Mouse (Mus musculus): ENCODE measurements at regions not wholly inside any gene's neighbourhood (a gene's known extent, or its start where the extent isn't known, plus 50 kb on each side); places are given as distances from the start of the nearest gene placed in this dataset.

GRCm38 (mm10) chr14:100792094-100792493 lies 408.0 kb downstream of the Prr30 start:
- Histone ChIP-seq H3K4me2 (replicated peaks; ENCODE audit: low read depth) (no peak overlapping the region), H3K9ac (ENCODE audit: low read depth, low read length) (no peak overlapping the region), H3K27me3 (replicated peaks; ENCODE audit: control insufficient read depth, insufficient read depth, low read length) (no peaks in the 10 kb centered on the region), H3K4me1 (replicated peaks; ENCODE audit: control insufficient read depth, insufficient read depth, low read length) (no peaks in the 10 kb centered on the region), H3K36me3 (ENCODE audit: control insufficient read depth, insufficient read depth) (no peaks in the 10 kb centered on the region), H3K27ac (ENCODE audit: low read depth, low read length) (no peak overlapping the region), H3K4me3 (ENCODE audit: low read depth, low read length) (no peak overlapping the region), H3K9me3 (ENCODE audit: control insufficient read depth) (no peaks in the 10 kb centered on the region)
- ATAC-seq: no peak
- TF ChIP-seq CTCF (IDR thresholded peaks at IDR 0.05; ENCODE audit: low read depth): no peak
- 61% methylated on average over 4 of the region's 4 CpGs for WGBS

DNA sequence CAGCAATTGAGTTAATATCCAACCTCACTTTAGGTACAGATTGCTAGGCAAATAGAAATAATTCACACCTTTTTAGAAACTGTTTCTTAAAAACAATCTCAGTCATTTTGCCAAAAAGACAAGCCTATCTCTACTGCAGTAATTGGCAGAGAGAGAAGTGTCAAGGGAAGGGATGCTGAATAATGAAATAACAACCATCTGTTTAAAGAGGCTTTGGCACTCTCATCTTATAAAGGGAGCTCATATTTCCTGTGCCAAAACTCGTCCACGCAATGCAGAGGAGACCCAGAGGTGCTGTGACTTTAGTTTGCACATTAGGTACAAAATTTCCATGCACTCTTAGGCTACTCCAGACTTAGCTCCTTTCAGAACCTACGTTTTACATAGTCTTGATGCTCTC lies 418.2 kb downstream of the Prr30 start:
- no peak for ATAC-seq
- no peak for TF ChIP-seq CTCF (IDR thresholded peaks at IDR 0.05; ENCODE audit: low read depth)
- 73% methylated on average over 3 of the region's 3 CpGs for WGBS
- no peaks in the 10 kb centered on the region for H3K9me3 ChIP-seq (ENCODE audit: control insufficient read depth)
- no peaks in the 10 kb centered on the region for H3K36me3 ChIP-seq (ENCODE audit: control insufficient read depth, insufficient read depth)
- no peaks in the 10 kb centered on the region for H3K4me1 ChIP-seq (replicated peaks; ENCODE audit: control insufficient read depth, insufficient read depth, low read length)
- H3K9ac ChIP-seq (ENCODE audit: low read depth, low read length): no peak overlapping the region
- H3K4me3 ChIP-seq (ENCODE audit: low read depth, low read length): no peak overlapping the region
- no peaks in the 10 kb centered on the region for H3K27me3 ChIP-seq (replicated peaks; ENCODE audit: control insufficient read depth, insufficient read depth, low read length)
- no peak overlapping the region for H3K4me2 ChIP-seq (replicated peaks; ENCODE audit: low read depth)
- no peak overlapping the region for H3K27ac ChIP-seq (ENCODE audit: low read depth, low read length)

DNA sequence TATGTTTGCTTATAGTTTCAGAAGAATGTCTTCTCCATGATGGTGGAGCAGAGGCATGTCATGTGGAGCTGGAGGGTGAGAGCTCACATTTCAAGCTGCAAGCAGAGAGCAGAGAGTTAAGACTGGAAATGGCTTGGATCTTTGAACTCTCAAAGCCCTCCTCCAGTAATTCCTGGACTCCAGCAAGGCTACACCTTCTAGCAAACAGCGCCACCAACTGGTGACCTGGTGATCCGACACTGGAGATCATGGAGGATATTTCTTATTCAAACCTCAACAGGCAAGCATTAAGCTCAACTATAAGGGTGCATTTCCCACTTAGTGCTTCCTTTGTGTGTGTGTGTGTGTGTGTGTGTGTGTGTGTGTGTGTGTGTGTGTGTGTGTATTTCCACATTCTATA lies 446.2 kb downstream of the Prr30 start:
- H3K27me3 ChIP-seq (replicated peaks; ENCODE audit: control insufficient read depth, insufficient read depth, low read length): no peaks in the 10 kb centered on the region
- no peaks in the 10 kb centered on the region for H3K36me3 ChIP-seq (ENCODE audit: control insufficient read depth, insufficient read depth)
- H3K4me2 ChIP-seq (replicated peaks; ENCODE audit: low read depth): no peak overlapping the region
- H3K4me1 ChIP-seq (replicated peaks; ENCODE audit: control insufficient read depth, insufficient read depth, low read length): no peaks in the 10 kb centered on the region; the same call in 1 of the 2 replicates
- H3K27ac ChIP-seq (ENCODE audit: low read depth, low read length): no peak overlapping the region
- H3K9ac ChIP-seq (ENCODE audit: low read depth, low read length): no peak overlapping the region
- no peak overlapping the region for H3K4me3 ChIP-seq (ENCODE audit: low read depth, low read length)
- peak; percentile 65 for TF ChIP-seq CTCF (IDR thresholded peaks at IDR 0.05; ENCODE audit: low read depth)
- no peak for ATAC-seq
- 45% methylated on average over 2 of the region's 2 CpGs for WGBS
- no peaks in the 10 kb centered on the region for H3K9me3 ChIP-seq (ENCODE audit: control insufficient read depth)

DNA sequence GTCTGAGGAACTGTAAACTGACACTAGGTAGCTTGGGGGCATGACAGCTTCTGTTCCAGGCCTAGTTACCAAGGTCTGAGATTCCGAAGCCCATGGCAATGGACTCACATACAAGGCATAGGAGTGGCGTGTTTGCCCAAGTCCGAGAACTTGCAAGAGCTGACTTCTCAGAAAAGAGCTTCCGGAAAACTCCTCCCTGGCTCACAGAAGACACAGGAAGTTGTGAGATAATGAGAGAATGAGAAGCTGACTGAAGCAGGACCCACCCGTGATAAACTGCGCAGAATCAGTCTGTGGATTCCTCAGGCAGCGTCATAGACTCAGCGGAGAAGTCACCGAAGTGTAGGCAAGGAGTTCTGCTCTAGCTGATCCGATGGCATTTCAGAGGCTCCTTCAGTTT lies 447.4 kb downstream of the Prr30 start:
- Histone ChIP-seq H3K4me2 (replicated peaks; ENCODE audit: low read depth) (no peak overlapping the region), H3K27me3 (replicated peaks; ENCODE audit: control insufficient read depth, insufficient read depth, low read length) (no peaks in the 10 kb centered on the region), H3K27ac (ENCODE audit: low read depth, low read length) (no peak overlapping the region), H3K9me3 (ENCODE audit: control insufficient read depth) (no peaks in the 10 kb centered on the region), H3K4me3 (ENCODE audit: low read depth, low read length) (no peak overlapping the region), H3K9ac (ENCODE audit: low read depth, low read length) (no peak overlapping the region), H3K4me1 (replicated peaks; ENCODE audit: control insufficient read depth, insufficient read depth, low read length) (no peaks in the 10 kb centered on the region; the same call in 1 of the 2 replicates), H3K36me3 (ENCODE audit: control insufficient read depth, insufficient read depth) (no peaks in the 10 kb centered on the region)
- ATAC-seq: no peak
- TF ChIP-seq CTCF (IDR thresholded peaks at IDR 0.05; ENCODE audit: low read depth): no peak
- WGBS: 86% methylated on average over 10 of the region's 10 CpGs

DNA sequence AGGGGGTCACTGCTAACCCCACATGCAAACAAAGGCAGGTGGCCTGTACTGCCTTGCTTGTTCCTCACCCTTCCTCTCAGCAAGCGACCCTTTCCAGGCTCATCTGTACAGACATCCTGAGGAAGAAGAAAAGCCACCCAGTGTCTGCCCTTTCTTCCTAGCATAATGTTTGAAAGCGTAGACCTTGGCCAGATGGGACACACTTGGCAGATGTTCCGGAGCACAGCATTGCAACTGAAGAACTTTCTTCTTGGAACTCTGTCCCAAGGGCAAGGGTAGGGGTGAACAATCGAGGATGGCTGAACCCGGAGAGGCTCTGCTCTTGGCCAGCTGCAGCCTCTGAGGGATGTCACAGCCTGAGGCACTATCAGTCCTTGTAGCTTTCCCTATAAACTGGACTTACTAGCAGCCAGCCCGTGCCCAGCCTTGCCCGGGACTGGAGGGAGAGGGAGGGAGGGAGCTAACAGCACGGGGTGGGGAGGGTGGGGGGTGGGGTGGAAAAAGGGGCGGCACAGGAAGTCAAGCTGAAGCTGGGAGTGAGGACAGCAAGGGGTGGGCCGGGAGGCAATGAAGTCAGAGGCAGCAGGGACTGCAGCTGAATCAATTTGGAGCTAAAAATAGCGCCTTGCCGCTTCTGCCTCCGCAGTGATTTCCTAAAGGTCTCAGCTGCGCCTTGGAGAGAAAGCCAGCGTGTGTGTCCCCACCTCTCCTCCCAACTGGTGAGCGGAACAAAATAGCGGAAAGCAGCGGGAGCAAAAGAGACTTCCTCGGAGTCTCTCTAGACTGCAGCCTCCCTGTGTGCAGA lies 450.2 kb downstream of the Prr30 start:
- Histone ChIP-seq H3K4me3 (ENCODE audit: low read depth, low read length) (peak overlapping the region; percentile 30), H3K9me3 (ENCODE audit: control insufficient read depth) (no peaks in the 10 kb centered on the region), H3K4me2 (replicated peaks; ENCODE audit: low read depth) (peak overlapping the region; percentile 62), H3K4me1 (replicated peaks; ENCODE audit: control insufficient read depth, insufficient read depth, low read length) (no peaks in the 10 kb centered on the region; the same call in 1 of the 2 replicates), H3K27ac (ENCODE audit: low read depth, low read length) (peak overlapping the region; percentile 60), H3K27me3 (replicated peaks; ENCODE audit: control insufficient read depth, insufficient read depth, low read length) (no peaks in the 10 kb centered on the region), H3K36me3 (ENCODE audit: control insufficient read depth, insufficient read depth) (no peaks in the 10 kb centered on the region), H3K9ac (ENCODE audit: low read depth, low read length) (no peak overlapping the region)
- 17% methylated on average over 19 of the region's 19 CpGs for WGBS
- no peak for TF ChIP-seq CTCF (IDR thresholded peaks at IDR 0.05; ENCODE audit: low read depth)
- ATAC-seq: peak; percentile 75

DNA sequence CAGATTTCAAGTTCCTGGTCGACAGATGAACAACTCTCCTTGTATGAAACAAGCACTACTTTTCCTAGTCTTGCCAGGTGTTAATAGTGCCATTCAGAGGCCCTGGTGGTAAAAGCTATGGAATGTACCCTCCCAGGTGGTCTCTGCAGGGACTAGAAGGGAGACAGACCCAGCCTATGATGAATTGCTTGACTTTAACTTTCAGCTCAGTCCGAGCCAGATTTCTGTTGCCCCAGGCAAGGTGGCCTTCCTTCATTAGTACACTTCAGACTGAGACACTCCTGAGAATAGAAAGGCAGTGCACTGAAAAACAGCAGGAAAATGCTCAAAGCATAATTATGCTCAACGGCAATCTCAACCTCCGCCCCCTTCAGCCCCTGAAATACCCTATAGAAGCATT lies 450.8 kb upstream of the Klf12 start:
- Histone ChIP-seq H3K27me3 (replicated peaks; ENCODE audit: control insufficient read depth, insufficient read depth, low read length) (no peaks in the 10 kb centered on the region), H3K9me3 (ENCODE audit: control insufficient read depth) (no peaks in the 10 kb centered on the region), H3K4me1 (replicated peaks; ENCODE audit: control insufficient read depth, insufficient read depth, low read length) (no peaks in the 10 kb centered on the region), H3K27ac (ENCODE audit: low read depth, low read length) (no peak overlapping the region), H3K4me2 (replicated peaks; ENCODE audit: low read depth) (no peak overlapping the region), H3K36me3 (ENCODE audit: control insufficient read depth, insufficient read depth) (no peaks in the 10 kb centered on the region), H3K9ac (ENCODE audit: low read depth, low read length) (no peak overlapping the region), H3K4me3 (ENCODE audit: low read depth, low read length) (no peak overlapping the region)
- no peak for TF ChIP-seq CTCF (IDR thresholded peaks at IDR 0.05; ENCODE audit: low read depth)
- WGBS: 63% methylated on average over 4 of the region's 4 CpGs
- no peak for ATAC-seq
